Mouse (Mus musculus): Measurements from ENCODE around the gene Ets1. TPM values are rescaled to one million over a fixed set of nuclear protein-coding genes. Genes with fewer than 3 reads are reported as not detected.

The Ets1 gene
- polyA plus RNA-seq, 1 experiment = 13.2 TPM

DNA sequence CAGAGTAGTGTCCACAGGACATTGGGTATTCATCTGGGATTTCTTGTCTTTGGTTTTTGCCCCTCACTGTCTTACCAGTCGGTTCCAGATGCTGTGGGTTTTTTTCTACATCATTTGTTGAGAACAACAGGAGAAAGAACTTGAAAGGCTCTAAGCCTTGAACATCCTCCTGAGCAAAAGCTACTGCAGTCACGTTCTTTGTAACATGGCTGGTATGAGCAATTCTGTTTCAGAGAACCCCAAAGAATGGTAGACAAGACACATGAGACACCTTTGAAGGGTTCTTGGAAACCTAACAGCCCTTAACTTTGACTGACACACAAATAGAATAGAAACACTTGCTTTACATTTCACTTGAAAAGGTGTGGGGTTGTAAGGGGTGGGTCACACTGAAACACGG lies 86.9 kb downstream of the Ets1 start:
- Histone ChIP-seq H3K4me1 (ENCODE audit: control insufficient read depth, insufficient read depth, low read length) (no peaks in the 10 kb centered on the region), H3K27ac (ENCODE audit: insufficient read depth, low read length) (no peak overlapping the region), H3K4me3 (ENCODE audit: low read depth, low read length) (no peak overlapping the region), H3K27me3 (ENCODE audit: control insufficient read depth, insufficient read depth, low read length, poor library complexity, severe bottlenecking) (no peaks in the 10 kb centered on the region), H3K9ac (ENCODE audit: low read depth, poor library complexity, severe bottlenecking) (no peak overlapping the region), H3K36me3 (ENCODE audit: control insufficient read depth, insufficient read depth, low read length, poor library complexity, severe bottlenecking) (no peaks in the 10 kb centered on the region), H3K9me3 (replicated peaks; ENCODE audit: control insufficient read depth, insufficient read depth, low read length, poor library complexity, severe bottlenecking) (no peaks in the 10 kb centered on the region)
- TF ChIP-seq CTCF (IDR thresholded peaks at IDR 0.05; ENCODE audit: low read depth, low read length) = no peak
- no peak for TF ChIP-seq POLR2A (IDR thresholded peaks at IDR 0.05; ENCODE audit: insufficient read depth, low read length)
- no peak for TF ChIP-seq EP300 (IDR thresholded peaks at IDR 0.05; ENCODE audit: insufficient read depth, low read depth, low read length)

- Histone ChIP-seq H3K36me3 (ENCODE audit: control insufficient read depth, insufficient read depth, low read length, poor library complexity, severe bottlenecking) (no peaks in the 10 kb centered on the region), H3K4me1 (ENCODE audit: control insufficient read depth, insufficient read depth, low read length) (no peaks in the 10 kb centered on the region), H3K9ac (ENCODE audit: low read depth, poor library complexity, severe bottlenecking) (no peak overlapping the region), H3K27ac (ENCODE audit: insufficient read depth, low read length) (no peak overlapping the region), H3K27me3 (ENCODE audit: control insufficient read depth, insufficient read depth, low read length, poor library complexity, severe bottlenecking) (no peaks in the 10 kb centered on the region), H3K9me3 (replicated peaks; ENCODE audit: control insufficient read depth, insufficient read depth, low read length, poor library complexity, severe bottlenecking) (no peaks in the 10 kb centered on the region), H3K4me3 (ENCODE audit: low read depth, low read length) (no peak overlapping the region)
- TF ChIP-seq POLR2A (IDR thresholded peaks at IDR 0.05; ENCODE audit: insufficient read depth, low read length) (no peak), CTCF (IDR thresholded peaks at IDR 0.05; ENCODE audit: low read depth, low read length) (no peak), EP300 (IDR thresholded peaks at IDR 0.05; ENCODE audit: insufficient read depth, low read depth, low read length) (no peak)
Measured at GRCm38 (mm10) chr9:32724131-32724825, 88.3 kb downstream of the Ets1 start.

DNA sequence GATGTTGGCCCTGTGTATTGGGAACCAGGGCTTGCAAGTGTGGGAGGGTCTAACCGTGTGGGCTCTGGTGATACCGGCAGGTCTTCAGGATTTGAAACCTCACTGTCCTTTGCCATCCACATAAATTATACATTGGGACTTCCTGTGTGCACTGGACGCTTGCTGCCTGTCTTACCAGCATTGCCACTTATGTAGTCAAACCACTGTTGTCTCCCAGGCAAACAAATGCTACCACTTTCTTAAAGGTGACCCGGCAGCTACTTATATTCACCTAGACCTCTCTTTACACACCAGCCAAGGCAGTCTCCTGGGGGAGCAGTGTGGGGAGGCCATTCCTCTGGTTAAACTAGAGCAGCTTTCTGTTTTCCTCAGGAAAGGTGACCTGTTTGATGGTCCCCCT lies 89.9 kb downstream of the Ets1 start:
- TF ChIP-seq EP300 (IDR thresholded peaks at IDR 0.05; ENCODE audit: insufficient read depth, low read depth, low read length) = no peak
- TF ChIP-seq CTCF (IDR thresholded peaks at IDR 0.05; ENCODE audit: low read depth, low read length) = no peak
- no peak for TF ChIP-seq POLR2A (IDR thresholded peaks at IDR 0.05; ENCODE audit: insufficient read depth, low read length)

GRCm38 (mm10) chr9:32726595-32726994 lies 90.6 kb downstream of the Ets1 start:
- H3K27me3 ChIP-seq (ENCODE audit: control insufficient read depth, insufficient read depth, low read length, poor library complexity, severe bottlenecking) = no peaks in the 10 kb centered on the region
- no peaks in the 10 kb centered on the region for H3K4me1 ChIP-seq (ENCODE audit: control insufficient read depth, insufficient read depth, low read length)
- no peaks in the 10 kb centered on the region for H3K9me3 ChIP-seq (replicated peaks; ENCODE audit: control insufficient read depth, insufficient read depth, low read length, poor library complexity, severe bottlenecking)
- H3K4me3 ChIP-seq (ENCODE audit: low read depth, low read length) = no peak overlapping the region
- H3K36me3 ChIP-seq (ENCODE audit: control insufficient read depth, insufficient read depth, low read length, poor library complexity, severe bottlenecking) = no peaks in the 10 kb centered on the region
- no peak for TF ChIP-seq POLR2A (IDR thresholded peaks at IDR 0.05; ENCODE audit: insufficient read depth, low read length)
- no peak for TF ChIP-seq EP300 (IDR thresholded peaks at IDR 0.05; ENCODE audit: insufficient read depth, low read depth, low read length)
- no peak for TF ChIP-seq CTCF (IDR thresholded peaks at IDR 0.05; ENCODE audit: low read depth, low read length)
- H3K9ac ChIP-seq (ENCODE audit: low read depth, poor library complexity, severe bottlenecking) = no peak overlapping the region
- H3K27ac ChIP-seq (ENCODE audit: insufficient read depth, low read length) = no peak overlapping the region

More for the DNA sequence above, 89.9 kb downstream of the Ets1 start:
- Histone ChIP-seq H3K4me1 (ENCODE audit: control insufficient read depth, insufficient read depth, low read length) (no peaks in the 10 kb centered on the region), H3K4me3 (ENCODE audit: low read depth, low read length) (no peak overlapping the region), H3K27ac (ENCODE audit: insufficient read depth, low read length) (no peak overlapping the region), H3K9ac (ENCODE audit: low read depth, poor library complexity, severe bottlenecking) (no peak overlapping the region), H3K9me3 (replicated peaks; ENCODE audit: control insufficient read depth, insufficient read depth, low read length, poor library complexity, severe bottlenecking) (no peaks in the 10 kb centered on the region), H3K36me3 (ENCODE audit: control insufficient read depth, insufficient read depth, low read length, poor library complexity, severe bottlenecking) (no peaks in the 10 kb centered on the region), H3K27me3 (ENCODE audit: control insufficient read depth, insufficient read depth, low read length, poor library complexity, severe bottlenecking) (no peaks in the 10 kb centered on the region)

DNA sequence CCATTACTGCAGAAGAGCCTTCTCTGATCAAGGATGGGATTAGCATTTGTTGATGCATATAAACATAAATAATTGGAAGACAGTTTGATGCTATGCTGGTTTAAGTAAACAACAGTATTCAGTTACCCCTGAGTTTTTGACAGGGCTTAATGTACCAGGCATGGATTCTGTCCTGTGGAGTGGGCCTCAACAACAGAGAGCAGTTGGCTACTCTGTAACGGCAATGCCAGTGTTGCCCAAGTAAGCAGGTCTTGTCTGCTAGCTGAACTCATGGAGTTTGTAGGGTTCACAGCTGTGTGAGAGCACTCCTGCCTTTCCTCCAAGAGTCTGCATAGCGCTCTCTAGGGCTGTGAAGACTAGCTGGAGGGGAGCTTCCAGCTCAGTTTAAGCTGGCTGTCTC lies 91.0 kb downstream of the Ets1 start:
- TF ChIP-seq POLR2A (IDR thresholded peaks at IDR 0.05; ENCODE audit: insufficient read depth, low read length) (no peak), CTCF (IDR thresholded peaks at IDR 0.05; ENCODE audit: low read depth, low read length) (no peak), EP300 (IDR thresholded peaks at IDR 0.05; ENCODE audit: insufficient read depth, low read depth, low read length) (no peak)
- Histone ChIP-seq H3K27ac (ENCODE audit: insufficient read depth, low read length) (no peak overlapping the region), H3K4me1 (ENCODE audit: control insufficient read depth, insufficient read depth, low read length) (no peaks in the 10 kb centered on the region), H3K27me3 (ENCODE audit: control insufficient read depth, insufficient read depth, low read length, poor library complexity, severe bottlenecking) (no peaks in the 10 kb centered on the region), H3K9me3 (replicated peaks; ENCODE audit: control insufficient read depth, insufficient read depth, low read length, poor library complexity, severe bottlenecking) (no peaks in the 10 kb centered on the region), H3K9ac (ENCODE audit: low read depth, poor library complexity, severe bottlenecking) (no peak overlapping the region), H3K4me3 (ENCODE audit: low read depth, low read length) (no peak overlapping the region), H3K36me3 (ENCODE audit: control insufficient read depth, insufficient read depth, low read length, poor library complexity, severe bottlenecking) (no peaks in the 10 kb centered on the region)

- no peak overlapping the region for H3K4me3 ChIP-seq (ENCODE audit: low read depth, low read length)
- TF ChIP-seq EP300 (IDR thresholded peaks at IDR 0.05; ENCODE audit: insufficient read depth, low read depth, low read length) (no peak), POLR2A (IDR thresholded peaks at IDR 0.05; ENCODE audit: insufficient read depth, low read length) (no peak), CTCF (IDR thresholded peaks at IDR 0.05; ENCODE audit: low read depth, low read length) (no peak)
- H3K36me3 ChIP-seq (ENCODE audit: control insufficient read depth, insufficient read depth, low read length, poor library complexity, severe bottlenecking) = no peaks in the 10 kb centered on the region
- no peaks in the 10 kb centered on the region for H3K4me1 ChIP-seq (ENCODE audit: control insufficient read depth, insufficient read depth, low read length)
- no peaks in the 10 kb centered on the region for H3K9me3 ChIP-seq (replicated peaks; ENCODE audit: control insufficient read depth, insufficient read depth, low read length, poor library complexity, severe bottlenecking)
- no peaks in the 10 kb centered on the region for H3K27me3 ChIP-seq (ENCODE audit: control insufficient read depth, insufficient read depth, low read length, poor library complexity, severe bottlenecking)
- H3K9ac ChIP-seq (ENCODE audit: low read depth, poor library complexity, severe bottlenecking) = no peak overlapping the region
- H3K27ac ChIP-seq (ENCODE audit: insufficient read depth, low read length) = no peak overlapping the region
Measured at GRCm38 (mm10) chr9:32728306-32728705, 92.3 kb downstream of the Ets1 start.

Measured in ES-Bruce4 (cell line).